Mouse (Mus musculus) adrenal gland, postnatal 36 days (tissue): ENCODE results near the gene Lim2. TPM values are rescaled to one million over a fixed set of nuclear protein-coding genes. Genes with fewer than 3 reads are reported as not detected.

Experiments used
- microRNA-seq: library from miRNA; unstranded; fragments of <30 nt; microRNA quantifications from one replicate; pipeline ENCODE4 v1.2.0, GENCODE M21; 2021
- total RNA-seq, 2 experiments: library from RNA; stranded (reverse); gene quantifications; 2 replicates each; pipeline ENCODE4 v1.2.3; 2021

The Lim2 gene
- total RNA-seq, 2 experiments from 2014 or later, result not detected

Small RNA genes lying within 50 kb of the gene (microRNA-seq; reads per million reads assigned to microRNA genes)
- 2.2 reads per million for gene Mir7051

Other genes starting within 250 kb of the Lim2 start
- 10 to 100 TPM; 19.1 to 24.9 TPM for gene Zfp715, start 114.4 kb upstream of the Lim2 start, total RNA-seq
- under 1 TPM in 1 of 2 experiments, not detected in 1; 0.20 TPM for gene Siglecf, start 76.3 kb upstream of the Lim2 start, total RNA-seq
- under 1 TPM in 1 of 2 experiments, not detected in 1; 0.33 TPM for gene Siglecg, start 19.5 kb upstream of the Lim2 start, total RNA-seq
- under 1 TPM in 1 of 2 experiments, not detected in 1; 0.50 TPM for gene Nkg7, start 9.4 kb downstream of the Lim2 start, total RNA-seq
- not detected for gene Cldnd2, start 13.1 kb downstream of the Lim2 start, total RNA-seq
- 100 to 1,000 TPM; 504 to 548 TPM for gene Etfb, start 16.4 kb downstream of the Lim2 start, total RNA-seq
- 1 to 10 TPM in 1 of 2 experiments, not detected in 1; 1.2 TPM for gene Gm45233, start 16.5 kb downstream of the Lim2 start, total RNA-seq
- gene Vsig10l, start 35.5 kb downstream of the Lim2 start, total RNA-seq, result 1 to 10 TPM; 1.5 to 1.7 TPM
- gene Iglon5, start 62.4 kb downstream of the Lim2 start, total RNA-seq, result 1 to 10 TPM; 1.3 to 1.5 TPM
- gene 4931406B18Rik, start 78.3 kb downstream of the Lim2 start, total RNA-seq, result not detected
- 1 to 10 TPM; 2.2 to 3.7 TPM for gene Cd33, start 116.8 kb downstream of the Lim2 start, total RNA-seq
- 1 to 10 TPM; 2.5 to 2.6 TPM for gene Zfp658, start 134.6 kb downstream of the Lim2 start, total RNA-seq
- gene Zfp719, start 151.9 kb downstream of the Lim2 start, total RNA-seq, result 10 to 100 TPM; 16.4 to 19.9 TPM
- gene Zfp819, start 179.5 kb downstream of the Lim2 start, total RNA-seq, result under 1 TPM in 1 of 2 experiments, not detected in 1; 0.26 TPM
- not detected for gene Ceacam18, start 207.0 kb downstream of the Lim2 start, total RNA-seq
- 1 to 10 TPM; 2.4 to 3.6 TPM for gene Siglece, start 232.5 kb downstream of the Lim2 start, total RNA-seq
- gene Ctu1, start 244.3 kb downstream of the Lim2 start, total RNA-seq, result 10 to 100 TPM; 11.2 to 14.6 TPM